Mouse (Mus musculus) ES-E14 (cell line): ENCODE measurements at regions not wholly inside any gene's neighbourhood (a gene's known extent, or its start where the extent isn't known, plus 50 kb on each side); places are given as distances from the start of the nearest gene placed in this dataset.

ENCODE experiments used
- DNase-seq: peaks from one replicate; pipeline ENCODE4 v3.0.0-alpha.2; 2013; ENCODE audit warnings: low read depth, low spot score
- H3K27ac ChIP-seq: 2 replicates; pipeline ENCODE4 v1.5.1; 2012; ENCODE audit warnings: low read depth, mild to moderate bottlenecking, low read length, moderate library complexity, mixed read lengths; ENCODE audit not compliant: poor library complexity, insufficient read depth, severe bottlenecking
- H3K36me3 ChIP-seq: 2 replicates; pipeline ENCODE4 v1.6.1; 2012; ENCODE audit warnings: mild to moderate bottlenecking, low read length, moderate library complexity, mixed read lengths; ENCODE audit not compliant: control insufficient read depth, poor library complexity, insufficient read depth, severe bottlenecking
- H3K4me1 ChIP-seq, 2 experiments: fragments of 150-350 bp in 1 of 2; sonication (generic) in 1 of 2; 2 replicates each; pipeline ENCODE4 v1.6.1; 2012; ENCODE audit warnings: low read length in 2 of 2, mild to moderate bottlenecking in 1 of 2, mixed read lengths in 1 of 2; ENCODE audit not compliant: control insufficient read depth in 2 of 2, insufficient read depth in 2 of 2, poor library complexity in 1 of 2
- H3K4me3 ChIP-seq, 2 experiments: fragments of 150-350 bp in 1 of 2; sonication (generic) in 1 of 2; 2 replicates each; pipeline ENCODE4 v1.5.1; 2012; ENCODE audit warnings: low read length in 2 of 2, low read depth in 1 of 2, mild to moderate bottlenecking in 1 of 2, mixed read lengths in 1 of 2; ENCODE audit not compliant: insufficient read depth in 1 of 2, poor library complexity in 1 of 2, severe bottlenecking in 1 of 2
- H3K9ac ChIP-seq: 2 replicates; pipeline ENCODE4 v1.6.1; 2012; ENCODE audit warnings: low read depth, mild to moderate bottlenecking, low read length, mixed read lengths; ENCODE audit not compliant: poor library complexity, insufficient read depth, severe bottlenecking
- H3K9me3 ChIP-seq: fragments of 150-350 bp; sonication (generic); 2 replicates; pipeline ENCODE4 v1.6.1; 2012; ENCODE audit warnings: low read depth, mild to moderate bottlenecking, low read length; ENCODE audit not compliant: control insufficient read depth, insufficient read depth
- CHD2 ChIP-seq: IDR thresholded peaks from 2 replicates; pipeline ENCODE4 v1.6.1; 2014; ENCODE audit warnings: mild to moderate bottlenecking, low read depth, low read length, inconsistent platforms
- HCFC1 ChIP-seq: IDR thresholded peaks from 2 replicates; pipeline ENCODE4 v1.6.1; 2012; ENCODE audit warnings: low read length, inconsistent platforms, borderline replicate concordance; ENCODE audit not compliant: insufficient read depth
- MAFK ChIP-seq: IDR thresholded peaks from 2 replicates; pipeline ENCODE4 v1.6.1; 2014; ENCODE audit warnings: mild to moderate bottlenecking, low read depth, low read length, inconsistent platforms; ENCODE audit not compliant: insufficient read depth
- ZC3H11A ChIP-seq: IDR thresholded peaks from 2 replicates; pipeline ENCODE4 v1.6.1; 2012; ENCODE audit warnings: low read depth, mild to moderate bottlenecking, inconsistent platforms, low read length, borderline replicate concordance
- ZNF384 ChIP-seq: IDR thresholded peaks from 2 replicates; pipeline ENCODE4 v1.6.1; 2012; ENCODE audit warnings: low read depth, low read length, inconsistent platforms
- in situ Hi-C, 2 experiments: fragments of 600-800 bp; cut with MboI; formaldehyde crosslinking; loops; one replicate each; pipeline ENCODE4 v1.15.1; 2025; ENCODE audit warnings: low sequenced_read_pairs in 2 of 2, inconsistent platforms in 1 of 2; ENCODE audit not compliant: unreplicated experiment in 2 of 2

- no peaks in the 10 kb centered on the region for H3K9me3 ChIP-seq
- TF ChIP-seq MAFK, result no peak
- 0 out of 2 replicates have a peak, but pooled peaks cover 3% of the 10 kb centered on the region for H3K36me3 ChIP-seq
- peak overlapping the region in 1 of 2 experiments; percentile 0; a peak in 1 of 4 replicates for H3K4me3 ChIP-seq
- H3K9ac ChIP-seq, result peak overlapping the region; percentile 37; the same call in 1 of the 2 replicates
- DNase-seq, result no peak
- H3K4me1 ChIP-seq, result peaks cover 16 to 23% of the 10 kb centered on the region in 2 experiments
- in situ Hi-C loops, result no loop called here
- H3K27ac ChIP-seq, result peak overlapping the region; percentile 65; the same call in 1 of the 2 replicates
These were observed 59.8 kb downstream of the Zfp281 start for GRCm38 (mm10) chr1:136684481-136684880.

DNA sequence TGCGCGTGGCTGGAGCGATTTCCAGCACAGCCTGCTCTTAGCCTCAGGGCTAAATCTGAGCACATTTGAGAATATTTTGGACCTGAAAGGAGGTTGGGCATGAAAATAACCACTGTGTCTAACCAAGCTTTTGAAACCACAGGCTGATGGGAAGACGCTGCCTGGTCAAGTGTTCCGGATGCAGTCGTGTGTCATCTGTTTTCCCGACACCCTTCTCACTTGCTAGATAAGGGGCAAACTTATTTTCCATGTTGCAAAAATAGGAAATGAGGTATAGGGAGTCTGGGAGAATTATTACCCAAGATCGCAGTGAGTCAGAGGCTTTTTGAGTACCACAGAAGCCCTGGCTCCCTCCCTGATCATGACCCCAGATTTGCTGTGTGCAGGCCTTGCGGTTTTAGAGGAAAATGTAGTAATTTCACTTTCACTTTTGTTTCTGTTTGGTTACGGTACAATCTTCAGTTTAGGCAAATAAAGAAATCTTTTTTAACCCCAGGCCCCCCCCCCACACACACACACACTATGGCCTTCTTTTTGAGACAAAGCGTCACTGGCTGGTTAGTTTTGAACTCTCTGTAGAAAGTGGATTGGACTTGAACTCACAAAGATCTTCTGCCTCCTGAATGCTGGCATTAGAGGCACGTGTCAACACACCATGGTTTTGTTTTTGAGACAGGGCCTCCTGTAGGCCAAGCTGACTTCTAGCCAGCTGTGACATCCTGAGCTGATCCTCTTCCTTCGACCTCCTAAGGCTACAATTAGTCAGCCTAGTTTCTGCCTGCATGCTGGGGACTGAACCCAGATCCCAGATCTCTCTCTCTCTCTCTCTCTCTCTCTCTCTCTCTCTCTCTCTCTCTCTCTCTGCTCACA is 60.7 kb downstream of the Zfp281 start:
- peak overlapping the region; percentile 65 for H3K27ac ChIP-seq

GRCm38 (mm10) chr1:136686467-136686866 is 61.8 kb downstream of the Zfp281 start:
- no peak overlapping the region for H3K4me3 ChIP-seq
- no peak for TF ChIP-seq HCFC1
- no peak for TF ChIP-seq CHD2
- TF ChIP-seq MAFK, result no peak
- TF ChIP-seq ZC3H11A, result no peak
- TF ChIP-seq ZNF384, result no peak
- H3K27ac ChIP-seq, result peak overlapping the region; percentile 54
- no peak overlapping the region for H3K9ac ChIP-seq
- H3K36me3 ChIP-seq, result 0 out of 2 replicates have a peak, but pooled peaks cover 3% of the 10 kb centered on the region
- no peaks in the 10 kb centered on the region for H3K9me3 ChIP-seq
- in situ Hi-C loops, result no loop called here
- DNase-seq, result no peak
- peaks cover 24 to 26% of the 10 kb centered on the region in 2 experiments for H3K4me1 ChIP-seq

More for the DNA sequence above, 60.7 kb downstream of the Zfp281 start:
- DNase-seq, result no peak
- TF ChIP-seq ZNF384 (no peak), CHD2 (no peak), HCFC1 (no peak), ZC3H11A (no peak), MAFK (no peak)
- no peak overlapping the region for H3K4me3 ChIP-seq
- in situ Hi-C loops, result no loop called here
- H3K9me3 ChIP-seq, result no peaks in the 10 kb centered on the region
- 0 out of 2 replicates have a peak, but pooled peaks cover 3% of the 10 kb centered on the region for H3K36me3 ChIP-seq
- H3K9ac ChIP-seq, result peak overlapping the region; percentile 59
- H3K4me1 ChIP-seq, result peaks cover 16 to 27% of the 10 kb centered on the region in 2 experiments

DNA sequence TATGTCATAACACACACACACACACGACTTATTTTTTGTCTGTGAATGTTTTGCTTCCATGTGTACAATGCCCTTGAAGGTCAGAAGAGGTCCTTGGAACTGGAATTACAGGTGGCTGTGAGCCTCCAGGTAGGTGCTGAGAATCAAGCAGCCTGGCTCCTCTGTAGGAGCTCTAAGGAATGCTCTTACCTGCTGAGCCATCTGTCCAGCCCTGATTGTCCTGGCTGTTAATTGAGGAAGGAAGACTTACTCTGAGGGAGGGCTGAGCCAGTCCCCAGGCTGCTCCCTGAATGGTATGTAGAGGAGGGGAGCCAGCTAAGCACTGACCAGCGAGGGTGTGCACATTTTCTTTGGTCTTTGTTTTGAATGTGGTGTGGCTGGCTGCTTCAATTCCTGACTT is 65.4 kb downstream of the Zfp281 start:
- Histone ChIP-seq H3K4me1 (peaks cover 15 to 26% of the 10 kb centered on the region in 2 experiments), H3K4me3 (no peak overlapping the region), H3K36me3 (0 out of 2 replicates have a peak, but pooled peaks cover 3% of the 10 kb centered on the region), H3K9me3 (no peaks in the 10 kb centered on the region), H3K27ac (peak overlapping the region; percentile 84; the same call in 1 of the 2 replicates), H3K9ac (no peak overlapping the region)
- in situ Hi-C loops, result no loop called here
- no peak for DNase-seq
- TF ChIP-seq ZNF384 (no peak), CHD2 (no peak), MAFK (no peak), HCFC1 (no peak), ZC3H11A (no peak)
